Mouse (Mus musculus) right cerebral cortex, postnatal 10 days (tissue): Measurements from ENCODE around the gene B2m.
"Not testable (repeated sequence)": the region's sequence is repeated elsewhere in the genome, so short reads cannot be mapped to it uniquely, and the experiment has no call there.

Experiments
- DNase-seq, 2 experiments: peaks; one replicate each; pipeline ENCODE4 v3.0.0; 2021; ENCODE audit warnings: low spot score in 2 of 2

B2m gene

GRCm38 (mm10) chr2:122147508-122148241 is at the start of gene B2m:
TSS of gene B2m (plus strand) at chr2:122147686.
- DNase-seq = peak; percentile 95

DNA sequence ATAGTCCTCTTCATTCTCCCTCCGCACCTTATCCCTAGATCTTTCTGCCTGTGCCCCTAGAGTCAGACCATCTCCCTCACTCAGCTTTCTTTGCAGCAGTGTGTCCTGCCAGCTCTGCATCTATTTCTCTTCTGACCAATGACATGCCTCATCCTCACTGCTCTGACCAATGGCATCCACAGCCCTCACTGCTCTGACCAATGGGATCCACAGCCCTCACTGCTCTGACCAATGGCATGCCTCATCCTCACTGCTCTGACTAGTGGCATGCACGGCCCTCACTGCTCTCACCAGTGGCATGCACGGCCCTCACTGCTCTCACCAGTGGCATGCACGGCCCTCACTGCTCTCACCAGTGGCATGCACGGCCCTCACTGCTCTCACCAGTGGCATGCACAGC is 49.8 kb upstream of the B2m start:
- DNase-seq = not testable (repeated sequence)

DNA sequence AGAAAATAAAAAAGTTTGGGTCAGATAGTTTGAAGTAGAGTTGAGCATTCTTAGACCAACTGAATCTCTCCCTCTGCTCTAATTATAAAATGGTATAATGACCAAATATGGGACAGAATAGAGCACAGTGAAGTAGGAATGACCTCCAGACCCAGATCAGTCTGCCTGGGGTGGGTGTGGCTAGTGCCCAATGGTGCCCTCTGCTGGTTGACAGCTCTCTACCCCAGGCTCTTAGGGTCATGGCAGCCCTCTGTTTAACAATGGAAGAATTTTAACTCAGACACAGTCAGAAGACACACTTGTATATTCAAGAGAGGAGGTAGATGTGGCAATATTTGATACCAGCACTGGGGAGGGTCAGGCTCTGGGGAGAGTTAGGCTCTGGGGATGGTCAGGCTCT is 45.4 kb upstream of the B2m start:
- no peak for DNase-seq

- no peak for DNase-seq
These were observed 39.4 kb upstream of the B2m start for GRCm38 (mm10) chr2:122108101-122108500.

DNA sequence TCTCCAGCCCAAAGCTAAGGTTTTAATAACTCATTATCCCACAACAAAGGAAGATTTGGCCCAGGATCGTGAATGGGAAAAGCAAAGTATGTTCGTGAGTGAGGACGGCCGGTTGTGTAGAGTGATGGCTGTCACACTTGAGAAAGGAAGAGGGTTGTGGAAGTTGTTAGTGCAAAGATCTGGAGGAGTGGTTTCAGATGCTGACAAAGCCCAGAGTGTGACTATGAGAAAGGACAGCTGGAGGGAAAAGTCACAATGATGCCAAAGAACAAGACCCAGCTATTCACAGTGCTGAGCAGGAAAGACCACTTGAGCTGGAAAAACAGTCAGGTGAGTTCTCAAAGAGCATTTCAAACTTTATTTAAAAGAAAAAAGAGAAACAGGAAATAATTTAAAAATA is 37.8 kb upstream of the B2m start:
- DNase-seq = no peak

GRCm38 (mm10) chr2:122116888-122117287 is 30.6 kb upstream of the B2m start:
- DNase-seq = no peak

- peak; percentile 98 to 99 for DNase-seq
These were observed 29.2 kb upstream of the B2m start, which contains the start of gene Spg11 for GRCm38 (mm10) chr2:122117961-122118958. TSS of gene Spg11 (minus strand) at chr2:122118386.

DNA sequence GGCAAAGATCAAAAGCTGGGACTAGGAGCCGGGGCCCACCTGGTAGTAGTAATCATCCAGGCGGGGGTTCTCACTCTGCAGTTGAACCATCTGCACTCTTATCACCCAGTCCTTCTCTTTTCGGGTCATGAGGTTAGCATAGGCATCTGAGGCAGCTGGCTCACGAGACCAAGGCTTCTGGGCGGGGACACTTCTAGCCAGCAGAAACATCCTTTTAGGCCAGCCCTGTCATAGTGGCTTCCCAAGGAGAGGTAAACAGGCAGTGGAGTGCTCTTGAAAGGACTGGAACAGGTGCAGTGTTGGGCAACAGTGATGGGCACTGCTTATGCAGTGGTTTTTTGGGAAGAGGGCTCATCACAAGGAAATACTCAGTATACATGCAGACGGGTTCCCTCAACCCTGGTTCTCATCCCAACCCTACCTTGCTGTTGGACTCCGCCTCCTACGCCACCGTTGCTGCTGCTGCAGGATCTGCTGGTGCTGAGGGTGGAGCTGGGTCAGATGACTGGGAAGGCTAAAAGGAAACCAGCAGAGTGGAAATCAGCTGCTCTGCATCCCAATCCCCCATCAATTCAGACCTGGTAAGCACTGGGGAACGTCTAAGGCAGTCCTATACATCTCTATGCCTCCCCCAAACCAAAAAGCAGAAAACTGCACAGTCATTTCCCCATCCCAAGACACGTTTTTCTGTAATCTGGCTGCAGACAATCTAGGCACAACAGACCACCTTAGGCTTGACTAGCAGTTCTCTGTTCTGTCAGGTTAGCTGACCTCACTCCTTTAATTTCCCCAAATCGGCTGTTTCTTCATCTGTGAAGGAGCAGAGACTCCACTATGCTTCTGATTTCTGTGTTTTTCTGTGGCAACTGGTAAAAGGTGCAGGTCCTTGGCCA is 21.6 kb upstream of the B2m start:
- no peak for DNase-seq

- no peak for DNase-seq
These were observed 20.6 kb upstream of the B2m start for GRCm38 (mm10) chr2:122126765-122127347.

DNA sequence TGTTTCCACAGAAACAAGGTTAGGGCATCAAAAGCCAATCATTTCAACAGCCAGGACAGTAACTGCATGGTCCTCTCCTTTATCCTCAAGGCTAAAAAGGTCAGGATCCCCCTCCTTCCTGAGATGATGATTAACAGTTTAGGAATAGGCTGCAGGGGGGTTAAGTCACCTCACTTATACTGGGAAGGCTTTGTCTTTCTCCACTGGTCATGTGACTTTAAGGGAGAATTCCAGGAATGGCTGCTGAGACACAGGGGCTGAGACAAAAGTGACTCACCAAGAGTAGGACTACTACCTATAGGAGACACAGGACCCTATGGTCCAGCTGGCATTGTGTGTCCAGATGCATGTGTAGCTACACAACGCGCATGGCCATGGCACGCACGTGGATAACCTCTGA is 19.9 kb upstream of the B2m start:
- DNase-seq = no peak

- no peak for DNase-seq
These were observed 15.4 kb upstream of the B2m start for GRCm38 (mm10) chr2:122132078-122132477.

- no peak for DNase-seq
These were observed 14.9 kb upstream of the B2m start for GRCm38 (mm10) chr2:122132618-122133017.

GRCm38 (mm10) chr2:122137839-122138465 is 9.5 kb upstream of the B2m start:
- DNase-seq = no peak

DNA sequence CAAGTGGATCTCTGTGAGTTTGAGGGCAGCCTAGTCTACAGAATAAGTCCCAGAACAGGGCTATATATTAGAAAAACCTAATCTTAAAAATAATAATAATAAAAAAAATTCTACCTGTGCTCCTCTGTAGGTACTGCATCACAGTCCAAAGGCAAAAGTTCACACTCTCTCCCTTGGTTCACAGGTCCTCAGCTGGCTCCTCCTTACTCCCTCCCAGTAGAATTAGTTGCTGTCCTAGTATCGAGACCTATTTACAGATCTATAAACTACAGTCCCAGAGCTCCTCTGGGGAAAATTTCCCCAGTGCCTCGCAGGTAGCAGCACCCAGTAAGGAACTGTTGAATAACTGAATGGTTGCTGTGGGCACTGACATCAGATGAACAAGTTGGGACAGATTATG is 6.7 kb upstream of the B2m start:
- no peak for DNase-seq

- no peak for DNase-seq
These were observed 6.0 kb upstream of the B2m start for GRCm38 (mm10) chr2:122141332-122141967.

DNA sequence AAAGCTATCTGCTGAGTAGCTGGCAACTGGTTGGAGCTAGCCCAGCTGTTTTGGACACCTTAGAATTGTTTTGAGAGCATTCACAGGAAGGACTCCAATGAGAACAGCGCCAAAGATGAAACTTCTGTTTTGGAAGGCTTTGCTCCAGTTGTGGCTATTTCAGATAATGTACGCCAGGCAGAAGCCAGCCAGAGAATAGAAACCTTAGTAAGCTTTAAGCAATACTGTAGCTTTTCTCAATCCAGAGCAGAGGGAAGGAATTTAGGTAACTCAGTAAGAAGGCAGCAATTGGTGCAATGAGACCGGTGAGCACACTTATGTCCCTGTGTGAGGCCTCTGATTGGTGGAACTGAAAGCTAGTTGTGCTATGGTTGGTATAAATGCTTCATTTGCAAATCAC is 4.4 kb upstream of the B2m start:
- no peak for DNase-seq

GRCm38 (mm10) chr2:122145756-122146155 is 1.7 kb upstream of the B2m start:
- DNase-seq = no peak

GRCm38 (mm10) chr2:122146687-122147086 is 799 bp upstream of the B2m start:
- peak; percentile 42 to 47 for DNase-seq

GRCm38 (mm10) chr2:122148242-122148917 is 894 bp downstream of the B2m start:
- peak; percentile 59 to 60 for DNase-seq

DNA sequence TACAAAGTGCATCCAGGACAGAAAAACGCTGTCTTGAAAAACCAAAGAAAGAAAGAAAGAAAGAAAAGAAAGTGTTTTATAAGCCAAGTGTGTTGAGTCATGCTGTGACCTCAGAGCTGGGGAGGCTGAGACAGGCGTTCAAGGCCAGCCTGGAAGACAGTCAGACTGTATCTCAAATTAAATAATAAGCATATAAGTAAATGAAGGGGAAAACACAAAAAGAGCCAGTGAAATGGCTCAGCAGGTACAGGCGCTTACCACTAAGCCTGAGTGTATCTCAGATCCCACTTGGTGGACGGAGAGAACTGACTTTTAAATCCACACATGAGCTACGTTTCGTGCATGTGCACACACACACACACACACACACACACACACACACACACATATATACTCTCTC is 1.8 kb downstream of the B2m start:
- no peak for DNase-seq
